Mouse (Mus musculus) adipocyte (in vitro differentiated cells): ENCODE data around the gene Gnat1.

Experiments
- DNase-seq: peaks from one replicate; pipeline ENCODE4 v3.0.0-alpha.2; 2016; ENCODE audit warnings: low spot score

Gnat1 gene

GRCm38 (mm10) chr9:107679501-107679900 is at the start of gene Gnat1:
Gnat1 (minus strand) TSS chr9:107679712.
- no peak for DNase-seq

- no peak for DNase-seq
Observed at GRCm38 (mm10) chr9:107728919-107729670, 49.6 kb upstream of the Gnat1 start.

- no peak for DNase-seq
Observed at GRCm38 (mm10) chr9:107727041-107727440, 47.5 kb upstream of the Gnat1 start.

- peak; percentile 37 for DNase-seq
Observed at GRCm38 (mm10) chr9:107724796-107725195, 45.3 kb upstream of the Gnat1 start.

- no peak for DNase-seq
Observed at GRCm38 (mm10) chr9:107723794-107724531, 44.5 kb upstream of the Gnat1 start.

- no peak for DNase-seq
Observed at GRCm38 (mm10) chr9:107723292-107723691, 43.8 kb upstream of the Gnat1 start.

- DNase-seq = no peak
Observed at GRCm38 (mm10) chr9:107718781-107719540, 39.4 kb upstream of the Gnat1 start.

- DNase-seq = no peak
Observed at GRCm38 (mm10) chr9:107716951-107717350, 37.4 kb upstream of the Gnat1 start.

- DNase-seq = no peak
Observed at GRCm38 (mm10) chr9:107715632-107716031, 36.1 kb upstream of the Gnat1 start.

GRCm38 (mm10) chr9:107714221-107714952 is 34.9 kb upstream of the Gnat1 start:
- DNase-seq = peak; percentile 68

- DNase-seq = peak; percentile 59
Observed at GRCm38 (mm10) chr9:107709697-107710483, 30.4 kb upstream of the Gnat1 start, which contains the start of gene Sema3f. Sema3f (minus strand) TSS chr9:107710475.

GRCm38 (mm10) chr9:107709096-107709696 is 29.7 kb upstream of the Gnat1 start:
- no peak for DNase-seq

GRCm38 (mm10) chr9:107708439-107709095 is 29.1 kb upstream of the Gnat1 start:
- DNase-seq = no peak

- DNase-seq = no peak
Observed at GRCm38 (mm10) chr9:107707701-107708438, 28.4 kb upstream of the Gnat1 start.

- DNase-seq = no peak
Observed at GRCm38 (mm10) chr9:107706781-107707211, 27.3 kb upstream of the Gnat1 start.

- DNase-seq = peak; percentile 69
Observed at GRCm38 (mm10) chr9:107703337-107704122, 24.0 kb upstream of the Gnat1 start.

- peak; percentile 65 for DNase-seq
Observed at GRCm38 (mm10) chr9:107702606-107703185, 23.2 kb upstream of the Gnat1 start.

GRCm38 (mm10) chr9:107701594-107701993 is 22.1 kb upstream of the Gnat1 start:
- DNase-seq = peak; percentile 92
